Mouse (Mus musculus) gastrocnemius, postnatal 36 days (tissue): Measurements from ENCODE around the gene Ly6g5c. TPM values are rescaled to one million over a fixed set of nuclear protein-coding genes. Genes with fewer than 3 reads are reported as not detected.

Experiments used
- DNase-seq, 2 experiments: peaks; one replicate each; pipeline ENCODE4 v3.0.0; 2022
- intact Hi-C: fragments of 180-260 bp; cut with DNase I; formaldehyde crosslinking; loops from one replicate; pipeline ENCODE4 v1.15.1; 2025
- total RNA-seq, 2 experiments: library from RNA; stranded (reverse); gene quantifications; 2 replicates each; pipeline ENCODE4 v1.2.3; 2021

Gene Ly6g5c
- total RNA-seq, 2 experiments from 2014 or later = not detected

- no peak for DNase-seq
- intact Hi-C loops = no loop called here
These were observed 28.3 kb upstream of the Ly6g5c start for GRCm38 (mm10) chr17:35079778-35080177.

GRCm38 (mm10) chr17:35080248-35080647 is 27.8 kb upstream of the Ly6g5c start:
- intact Hi-C loops = no loop called here
- no peak for DNase-seq

GRCm38 (mm10) chr17:35080710-35081109 is 27.4 kb upstream of the Ly6g5c start:
- intact Hi-C loops = no loop called here
- no peak for DNase-seq

- no peak for DNase-seq
- intact Hi-C loops = no loop called here
These were observed 25.1 kb upstream of the Ly6g5c start for GRCm38 (mm10) chr17:35082841-35083576.

- intact Hi-C loops = no loop called here
- no peak for DNase-seq
These were observed 24.1 kb upstream of the Ly6g5c start for GRCm38 (mm10) chr17:35083929-35084497.

- DNase-seq = no peak
- intact Hi-C loops = loop anchor here (5.0 kb wide), 1 partner anchor 63 kb away; no protein-coding TSS in a partner anchor
These were observed 22.7 kb upstream of the Ly6g5c start, which contains the start of gene Ly6g6f for GRCm38 (mm10) chr17:35085208-35085865. Gene Ly6g6f (minus strand): TSS chr17:35085610.

GRCm38 (mm10) chr17:35088151-35088550 is 19.9 kb upstream of the Ly6g5c start:
- DNase-seq = no peak

GRCm38 (mm10) chr17:35088825-35089644 is 19.0 kb upstream of the Ly6g5c start, which contains the start of gene Abhd16a:
Gene Abhd16a (plus strand): TSS chr17:35089263.
- peak; percentile 91 to 94 for DNase-seq
- intact Hi-C loops = loop anchor here (5.0 kb wide), 1 partner anchor 67 kb away; no protein-coding TSS in a partner anchor

More at GRCm38 (mm10) chr17:35088151-35088550, 19.9 kb upstream of the Ly6g5c start:
- intact Hi-C loops = loop anchor here (5.0 kb wide), 1 partner anchor 66 kb away; no protein-coding TSS in a partner anchor

- peak; percentile 22 to 37 for DNase-seq
- intact Hi-C loops = no loop called here
These were observed 17.7 kb upstream of the Ly6g5c start for GRCm38 (mm10) chr17:35090166-35090932.

GRCm38 (mm10) chr17:35092403-35093198 is 15.5 kb upstream of the Ly6g5c start:
- intact Hi-C loops = no loop called here
- peak in 1 of 2 experiments; percentile 12 for DNase-seq

GRCm38 (mm10) chr17:35094475-35095365 is 13.4 kb upstream of the Ly6g5c start:
- DNase-seq = no peak
- intact Hi-C loops = no loop called here

GRCm38 (mm10) chr17:35096597-35096996 is 11.5 kb upstream of the Ly6g5c start:
- intact Hi-C loops = no loop called here
- no peak for DNase-seq

- intact Hi-C loops = no loop called here
- DNase-seq = no peak
These were observed 10.9 kb upstream of the Ly6g5c start for GRCm38 (mm10) chr17:35097164-35097655.

GRCm38 (mm10) chr17:35100196-35100765 is 7.8 kb upstream of the Ly6g5c start:
- intact Hi-C loops = no loop called here
- no peak for DNase-seq

- intact Hi-C loops = no loop called here
- no peak for DNase-seq
These were observed 6.9 kb upstream of the Ly6g5c start for GRCm38 (mm10) chr17:35101161-35101560.

- intact Hi-C loops = no loop called here
- DNase-seq = no peak
These were observed 5.8 kb upstream of the Ly6g5c start for GRCm38 (mm10) chr17:35102299-35102698.

GRCm38 (mm10) chr17:35103221-35103690 is 4.8 kb upstream of the Ly6g5c start:
- intact Hi-C loops = no loop called here

More at GRCm38 (mm10) chr17:35103221-35103690, 4.8 kb upstream of the Ly6g5c start:
- DNase-seq = no peak
